Mouse (Mus musculus): ENCODE results near the gene Patz1.
A peak's percentile ranks its signal among the peaks of the same experiment; 100 is the strongest.

Patz1 gene

DNA sequence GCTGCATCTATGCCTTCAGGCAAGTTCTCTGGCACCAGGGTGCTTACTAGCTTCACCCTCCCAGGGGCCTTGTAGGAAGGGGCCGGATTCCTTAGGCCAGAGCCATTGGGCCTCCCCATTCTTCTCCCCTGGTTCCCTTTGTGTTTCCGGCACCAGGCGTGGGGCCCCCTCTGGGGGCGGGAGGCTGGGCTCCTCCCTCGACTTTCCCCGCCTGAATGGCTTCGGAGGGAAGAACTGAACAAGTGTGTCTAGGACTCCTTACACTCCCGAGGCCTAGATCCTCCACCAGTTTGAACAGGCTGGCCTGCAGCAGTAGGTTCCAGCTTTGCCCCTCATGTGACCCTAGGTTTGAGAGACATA lies 3.4 kb downstream of the Patz1 start:
- DNase-seq (ENCODE audit: extremely low spot score): peak; percentile 88

DNA sequence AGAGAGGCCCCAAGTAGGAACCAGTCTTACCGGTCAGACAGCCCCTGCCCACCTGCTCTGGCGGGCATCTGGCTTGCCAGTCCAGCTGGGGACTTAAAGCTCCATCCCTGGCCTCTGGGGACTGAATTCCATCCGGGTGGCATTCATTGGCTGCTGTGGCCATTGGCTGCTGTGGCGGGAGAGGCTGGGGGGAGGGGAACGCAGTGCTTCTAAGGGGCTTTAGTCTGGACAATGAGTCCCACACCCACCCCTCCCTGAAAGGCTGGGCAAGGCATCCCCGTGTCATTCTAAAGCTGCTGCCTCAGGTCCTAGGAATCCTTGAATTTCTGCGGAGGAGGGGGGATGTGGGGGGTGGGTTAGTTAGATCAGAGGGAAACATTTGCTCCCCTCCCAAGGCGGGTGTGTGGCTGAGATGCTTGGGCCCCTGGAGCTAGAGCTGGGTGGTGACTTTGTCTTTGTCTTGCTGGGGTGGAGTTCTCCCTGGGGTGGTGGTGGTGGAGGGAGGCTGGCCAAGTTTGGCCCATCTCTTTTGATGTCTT lies 4.1 kb downstream of the Patz1 start:
- DNase-seq (ENCODE audit: extremely low spot score): peak; percentile 90

DNA sequence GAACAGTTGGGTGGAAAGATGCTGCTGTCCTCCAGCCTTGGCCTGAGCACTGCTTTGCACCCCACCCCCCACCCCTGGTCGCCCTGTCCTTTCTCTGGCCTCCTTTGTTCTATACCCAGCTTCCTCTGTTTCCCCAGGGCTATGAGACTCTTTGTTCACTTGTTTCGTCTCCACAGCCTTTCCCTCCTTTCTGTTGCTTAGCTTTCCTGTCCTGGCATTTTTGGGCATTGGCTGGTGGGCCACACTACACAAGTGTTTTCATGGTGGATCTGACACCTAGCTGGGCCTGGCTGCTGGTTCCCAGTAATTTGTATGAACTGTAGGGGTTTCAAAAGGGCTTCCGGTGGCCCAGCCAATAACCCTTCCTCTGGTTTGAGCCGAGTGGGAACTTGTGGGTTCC lies 4.7 kb downstream of the Patz1 start:
- DNase-seq (ENCODE audit: extremely low spot score): no peak

DNA sequence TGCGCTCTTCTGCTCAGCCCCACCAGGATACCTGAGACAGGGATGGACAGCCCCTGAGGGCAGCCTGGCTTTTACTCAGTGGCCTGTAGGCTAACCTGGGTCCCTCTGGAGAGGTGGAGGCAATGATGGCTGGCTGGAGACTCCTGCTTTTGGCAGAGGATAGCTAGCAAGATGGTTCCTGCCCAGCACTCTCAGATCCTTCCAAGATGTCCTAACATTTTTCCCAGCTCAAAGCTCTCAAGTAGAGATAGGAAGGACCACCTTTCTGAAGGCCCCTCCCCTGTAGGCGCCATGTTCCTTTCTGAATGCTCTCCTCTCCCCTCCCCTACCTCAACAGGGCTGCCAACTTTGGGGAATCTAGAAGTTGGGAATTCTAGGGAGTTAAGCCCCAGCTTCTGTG lies 6.0 kb downstream of the Patz1 start:
- no peak for DNase-seq (ENCODE audit: extremely low spot score)

DNA sequence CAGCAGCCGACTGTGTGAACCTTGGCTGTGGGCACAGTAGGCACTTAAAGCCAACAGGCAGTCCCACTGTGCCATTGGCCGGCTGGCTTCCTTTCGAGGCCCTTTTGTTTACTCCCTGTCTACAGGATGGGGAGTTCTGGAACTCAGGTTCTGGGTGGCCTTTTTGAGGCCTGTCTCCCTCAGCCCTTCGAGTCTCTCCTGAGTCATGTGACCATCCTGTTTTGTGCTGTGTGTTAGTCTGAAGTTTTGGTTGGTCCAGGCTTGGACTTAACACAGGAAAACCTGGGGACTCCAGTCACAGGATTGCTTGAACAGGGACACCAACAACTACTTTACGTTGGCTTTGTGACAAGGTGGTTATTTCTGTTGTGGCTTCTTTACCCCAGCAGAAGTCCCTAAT lies 7.4 kb downstream of the Patz1 start:
- DNase-seq (ENCODE audit: extremely low spot score): no peak

DNA sequence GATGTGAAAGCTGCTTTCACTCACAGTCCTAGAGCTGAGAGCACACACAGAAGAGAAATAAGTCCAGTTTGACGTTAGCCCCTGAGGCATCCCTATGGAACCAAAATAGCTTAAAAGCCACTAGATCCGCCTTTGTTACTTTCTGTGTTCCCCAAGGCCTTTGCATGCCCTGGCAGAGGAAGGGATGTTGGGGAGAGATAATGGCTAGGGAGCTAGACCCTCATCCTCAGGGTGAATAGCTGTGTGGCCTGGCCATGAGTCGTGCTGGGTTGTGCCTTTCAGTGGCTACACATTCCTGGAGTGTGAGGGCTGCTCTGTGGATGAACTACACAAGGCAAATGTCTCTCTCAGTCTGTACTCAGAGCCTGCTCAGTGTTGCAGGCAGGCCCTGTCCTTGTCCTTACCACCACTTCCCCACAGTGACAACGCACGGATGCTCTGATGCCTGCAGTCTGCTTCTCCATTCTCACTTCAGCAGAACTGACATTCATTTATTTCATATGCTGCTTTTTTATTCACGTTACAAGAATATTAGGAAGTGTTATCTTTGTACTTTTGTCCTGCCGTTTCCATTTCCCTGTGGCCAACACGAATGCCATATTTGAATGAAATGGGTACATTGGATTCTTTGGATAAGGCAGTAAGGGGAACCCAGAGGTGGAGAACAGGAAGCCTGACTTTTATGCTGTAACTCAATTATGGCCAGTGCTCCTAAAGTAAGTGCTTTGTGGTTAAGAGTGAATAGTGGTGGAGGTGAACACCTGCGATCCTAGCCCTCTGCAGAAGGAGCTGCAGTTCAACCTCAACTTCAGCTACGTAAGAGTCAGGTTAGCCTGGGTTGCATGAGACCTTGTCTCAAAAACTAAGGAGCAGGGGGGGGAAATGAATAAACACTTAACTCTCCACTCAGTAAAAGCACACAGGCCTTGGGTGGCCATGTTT lies 9.5 kb downstream of the Patz1 start:
- no peak for DNase-seq (ENCODE audit: extremely low spot score)

DNA sequence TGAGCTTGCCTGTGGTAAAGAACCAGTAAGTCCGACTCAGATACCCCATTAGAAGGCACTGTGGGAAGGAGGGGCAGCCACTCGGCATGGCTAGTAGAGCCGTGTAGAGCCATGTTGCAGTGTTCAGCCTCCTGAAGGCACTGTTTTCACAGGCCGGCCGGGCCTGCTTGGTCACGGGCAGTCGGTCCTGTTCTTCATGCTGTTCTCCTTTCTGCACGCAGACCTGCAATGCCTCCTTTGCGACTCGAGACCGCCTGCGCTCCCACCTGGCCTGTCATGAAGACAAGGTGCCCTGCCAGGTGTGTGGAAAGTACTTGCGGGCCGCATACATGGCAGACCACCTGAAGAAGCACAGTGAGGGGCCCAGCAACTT lies 10.1 kb downstream of the Patz1 start:
- no peak for DNase-seq (ENCODE audit: extremely low spot score)

DNA sequence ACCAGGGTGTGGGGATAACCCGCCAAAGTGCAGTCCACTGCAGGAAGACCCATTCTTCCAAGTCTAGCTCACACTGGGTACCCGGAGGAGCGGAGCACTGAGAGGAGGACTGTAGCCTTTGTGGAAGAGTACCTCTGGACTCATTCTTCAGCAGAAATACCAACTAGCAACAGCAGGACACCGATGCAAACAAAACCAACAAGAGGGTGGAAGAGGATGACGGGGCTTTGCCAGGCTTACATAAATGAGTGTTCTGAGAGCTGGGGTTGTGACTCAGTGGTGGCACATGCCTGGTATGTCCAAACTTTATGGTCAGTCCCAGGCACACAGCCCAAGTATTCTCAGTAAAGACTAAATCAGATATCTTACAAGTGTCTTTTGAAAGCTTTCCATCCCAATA lies 12.4 kb downstream of the Patz1 start:
- DNase-seq (ENCODE audit: extremely low spot score): no peak

DNA sequence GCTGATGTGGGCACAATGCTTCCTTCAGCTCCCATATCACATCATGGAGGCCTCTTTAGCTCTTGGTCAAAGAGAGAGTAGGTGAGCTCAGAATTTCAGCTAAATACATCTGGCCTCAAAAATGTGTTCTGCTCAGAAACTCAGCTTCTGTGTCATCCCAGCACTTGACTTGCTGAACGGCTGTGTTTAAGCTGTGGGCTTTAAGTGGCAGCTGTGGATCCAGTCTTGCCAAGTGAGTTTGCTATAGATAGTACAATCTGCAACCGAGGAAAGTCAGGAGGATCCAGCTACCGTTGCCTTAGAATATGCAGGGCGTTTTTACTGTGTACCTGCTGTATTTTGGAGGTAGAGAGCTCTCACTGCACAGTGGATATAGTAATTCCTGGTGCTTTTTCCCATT lies 13.7 kb downstream of the Patz1 start:
- DNase-seq (ENCODE audit: extremely low spot score): no peak

DNA sequence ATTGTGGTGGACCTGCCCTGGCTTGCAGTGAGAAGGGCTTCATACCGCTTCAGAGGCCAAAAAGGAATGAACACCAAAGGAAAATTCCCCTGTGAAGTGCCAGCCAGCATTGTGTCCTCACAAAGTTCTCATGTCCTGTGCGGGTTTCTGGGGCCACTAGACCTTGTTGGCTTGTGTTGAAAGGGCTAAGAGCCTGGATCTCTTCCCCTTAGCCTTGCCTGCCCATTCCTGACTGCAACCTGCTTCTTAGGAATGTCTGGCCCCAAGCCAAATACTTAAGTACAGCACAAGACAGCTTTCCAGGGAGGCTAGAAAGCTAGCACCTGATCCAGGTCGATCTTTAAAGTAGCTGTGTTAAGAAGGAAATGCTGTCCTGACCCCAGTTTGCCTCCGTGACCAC lies 14.1 kb downstream of the Patz1 start:
- no peak for DNase-seq (ENCODE audit: extremely low spot score)

DNA sequence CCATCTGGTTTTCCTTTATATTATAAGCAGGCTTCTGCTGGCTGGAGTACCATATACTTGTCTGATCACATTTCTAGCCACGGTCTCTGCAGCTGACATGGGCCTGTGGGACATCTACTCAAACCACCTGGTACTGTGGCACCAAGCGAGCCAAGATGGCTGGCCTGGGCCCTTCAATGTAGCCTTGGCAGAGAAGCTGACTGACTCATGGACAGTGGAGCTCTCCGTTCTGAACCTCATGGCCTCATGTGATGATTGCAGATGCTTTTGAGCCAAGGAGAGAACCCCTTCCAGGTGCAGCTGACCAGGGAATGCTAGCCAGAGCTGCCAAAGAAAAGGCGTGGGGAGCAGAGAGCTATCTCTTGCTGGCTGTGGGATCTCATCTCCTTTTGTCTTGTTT lies 17.1 kb downstream of the Patz1 start:
- DNase-seq (ENCODE audit: extremely low spot score): no peak

DNA sequence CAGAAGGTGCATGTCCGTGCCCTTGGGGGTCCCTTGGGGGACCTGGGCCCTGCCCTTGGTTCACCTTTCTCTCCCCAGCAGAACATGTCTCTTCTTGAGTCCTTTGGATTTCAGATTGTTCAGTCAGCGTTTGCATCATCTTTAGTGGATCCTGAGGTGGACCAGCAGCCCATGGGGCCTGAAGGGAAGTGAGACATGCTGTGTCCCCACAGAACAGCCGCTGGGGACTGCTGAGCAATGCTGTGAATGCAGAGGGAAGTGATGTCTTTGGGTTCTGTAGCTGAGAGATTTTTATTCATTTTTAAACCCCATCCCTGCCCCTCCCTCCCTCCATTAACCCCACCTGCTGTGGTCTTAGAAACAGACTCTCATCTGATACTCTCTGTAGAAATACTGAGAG lies 19.2 kb downstream of the Patz1 start:
- DNase-seq (ENCODE audit: extremely low spot score): no peak

DNA sequence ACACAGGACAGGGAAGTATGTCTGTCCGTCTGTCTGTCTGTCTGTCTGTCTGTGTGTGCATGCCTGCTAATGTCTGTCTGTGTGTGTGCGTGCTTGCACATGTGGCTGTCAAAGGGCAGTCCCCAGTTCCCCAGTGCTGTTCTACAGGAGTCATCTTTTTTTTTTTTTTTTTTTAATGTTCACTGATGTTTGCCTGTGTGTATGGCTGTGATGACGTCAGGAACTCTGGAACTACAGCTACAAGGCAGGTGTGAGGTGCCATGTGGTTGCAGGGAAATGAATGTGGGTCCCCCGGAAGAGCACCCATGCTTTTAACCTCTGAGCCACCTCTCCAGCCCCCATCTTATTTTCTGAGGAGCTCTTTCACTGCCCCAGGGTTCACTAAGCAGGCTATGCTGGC lies 21.2 kb downstream of the Patz1 start:
- DNase-seq (ENCODE audit: extremely low spot score): no peak

DNA sequence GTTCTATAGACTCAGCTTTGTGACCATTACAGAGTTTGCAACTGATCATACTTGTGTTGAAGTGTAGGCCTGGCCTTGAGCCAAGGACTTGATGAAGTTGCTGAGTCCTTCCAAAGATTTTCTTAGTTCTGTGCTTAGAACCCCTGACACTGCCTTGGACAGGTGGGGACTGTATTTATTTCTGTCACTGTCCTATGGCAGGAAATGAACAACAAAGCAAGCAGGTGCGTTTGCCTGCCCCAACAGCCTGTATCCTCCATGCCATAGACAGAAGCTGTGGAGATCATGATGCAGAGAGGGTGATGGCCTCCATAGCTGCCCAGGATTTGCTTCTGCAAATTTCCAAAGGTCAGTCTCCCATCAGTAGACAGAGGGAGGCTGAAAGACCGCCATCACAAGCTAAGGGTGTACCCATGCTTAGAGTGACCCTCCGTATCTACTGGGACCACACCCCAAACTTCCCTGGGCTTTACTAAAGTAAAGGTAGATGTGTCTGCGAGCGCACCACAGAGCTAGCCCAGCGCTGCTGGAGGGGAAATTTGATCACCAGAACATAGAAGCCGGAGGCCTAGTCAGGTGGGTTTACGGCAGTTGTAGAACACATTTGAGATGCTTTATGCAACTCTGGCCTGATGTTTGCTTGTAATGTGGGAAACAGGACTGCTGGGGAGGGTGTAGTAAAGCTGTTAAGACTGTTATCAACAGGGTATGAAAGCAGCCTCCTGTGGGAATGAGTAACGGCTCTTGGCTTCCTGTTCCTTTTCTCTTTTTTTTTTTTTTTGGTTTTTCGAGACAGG lies 22.3 kb downstream of the Patz1 start:
- DNase-seq (ENCODE audit: extremely low spot score): no peak

DNA sequence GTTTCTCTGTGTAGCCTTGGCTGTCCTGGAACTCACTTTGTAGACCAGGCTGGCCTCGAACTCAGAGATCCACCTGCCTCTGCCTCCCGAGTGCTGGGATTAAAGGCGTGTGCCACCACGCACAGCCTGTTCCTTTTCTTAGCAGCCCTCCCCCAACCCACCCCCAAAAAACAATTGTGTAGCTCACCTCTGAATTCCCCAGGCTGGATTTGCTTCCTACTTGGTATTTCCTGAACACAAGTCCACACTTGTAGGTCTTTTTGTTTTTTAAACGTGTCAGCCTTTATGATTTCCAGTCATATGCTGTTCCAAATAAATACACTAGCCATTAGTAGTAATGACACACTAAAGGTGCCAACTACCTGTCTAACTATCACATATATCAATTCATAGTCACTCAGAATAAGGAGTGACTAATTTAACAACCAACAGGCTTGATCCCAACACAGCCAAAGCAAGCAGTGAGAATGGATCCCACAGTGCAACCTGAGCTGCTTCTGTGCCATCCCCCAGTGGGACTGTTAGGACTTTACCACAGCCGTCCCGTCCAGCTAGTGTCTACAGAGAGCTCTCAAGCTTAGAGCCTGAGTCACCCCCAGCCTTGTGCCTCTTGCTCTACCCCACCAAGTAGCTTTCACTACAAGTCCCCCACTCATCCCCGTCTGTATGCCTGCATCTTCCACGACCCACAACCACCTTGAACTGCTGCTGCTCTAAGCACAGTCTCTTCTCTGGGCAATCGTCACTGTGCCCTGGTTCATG lies 23.1 kb downstream of the Patz1 start:
- DNase-seq (ENCODE audit: extremely low spot score): no peak

DNA sequence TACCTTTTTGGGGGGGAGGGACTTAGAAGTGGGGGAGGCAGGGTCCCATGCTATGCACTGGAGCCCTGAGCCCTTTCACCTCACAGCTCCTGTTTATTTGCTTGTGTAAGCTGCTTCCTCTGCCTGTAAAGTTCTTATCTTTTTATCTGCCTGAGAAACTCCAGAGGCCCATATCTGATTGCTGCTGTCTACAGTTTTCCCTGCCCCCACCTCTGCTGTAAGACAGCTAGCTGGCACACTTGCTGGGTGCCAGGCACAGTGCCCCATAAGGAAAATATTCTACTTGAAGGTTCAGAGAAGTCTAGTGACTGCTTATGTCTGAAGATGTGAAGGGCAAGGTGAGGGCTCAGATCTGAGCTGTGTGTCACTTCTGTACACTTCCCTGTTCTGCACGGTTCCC lies 24.6 kb downstream of the Patz1 start:
- DNase-seq (ENCODE audit: extremely low spot score): no peak

DNA sequence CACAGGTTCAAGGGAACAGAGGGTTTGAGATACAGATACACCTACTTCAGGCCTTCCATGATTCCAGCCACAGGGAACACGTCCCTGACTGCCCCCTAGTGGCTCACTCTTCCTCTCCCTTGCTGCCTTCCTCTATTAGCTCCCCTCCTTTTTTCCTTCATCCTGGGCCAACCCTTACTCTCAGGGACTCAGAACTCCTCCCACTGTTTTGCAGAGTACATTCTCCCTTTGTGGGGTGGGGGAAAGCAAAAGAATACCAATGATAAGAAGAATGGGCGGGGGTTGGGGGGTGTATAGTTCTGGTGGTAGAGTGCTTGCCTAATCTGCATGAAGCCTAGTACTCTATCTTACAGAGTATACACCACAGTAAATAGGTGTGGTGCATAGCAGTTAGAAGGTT lies 25.5 kb downstream of the Patz1 start:
- DNase-seq (ENCODE audit: extremely low spot score): peak; percentile 59

DNA sequence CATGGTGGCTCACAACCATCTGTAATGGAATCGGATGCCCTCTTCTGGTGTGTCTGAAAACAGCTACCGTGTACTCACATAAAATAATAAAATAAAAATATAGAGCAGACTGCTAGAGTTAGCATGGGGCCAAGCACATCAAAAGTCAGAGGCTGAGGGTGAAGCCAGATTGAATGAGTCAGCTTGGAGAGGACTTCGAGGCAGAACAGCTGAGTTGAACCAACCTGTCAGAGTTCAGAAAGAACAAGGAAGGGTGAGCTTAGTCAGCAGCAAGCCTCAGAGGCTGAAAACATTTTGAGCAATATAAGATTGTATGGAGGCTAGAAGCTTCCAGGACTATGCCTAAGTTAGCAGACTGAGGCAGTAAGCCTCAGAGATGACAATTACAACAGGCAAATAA lies 29.6 kb downstream of the Patz1 start:
- DNase-seq (ENCODE audit: extremely low spot score): no peak

DNA sequence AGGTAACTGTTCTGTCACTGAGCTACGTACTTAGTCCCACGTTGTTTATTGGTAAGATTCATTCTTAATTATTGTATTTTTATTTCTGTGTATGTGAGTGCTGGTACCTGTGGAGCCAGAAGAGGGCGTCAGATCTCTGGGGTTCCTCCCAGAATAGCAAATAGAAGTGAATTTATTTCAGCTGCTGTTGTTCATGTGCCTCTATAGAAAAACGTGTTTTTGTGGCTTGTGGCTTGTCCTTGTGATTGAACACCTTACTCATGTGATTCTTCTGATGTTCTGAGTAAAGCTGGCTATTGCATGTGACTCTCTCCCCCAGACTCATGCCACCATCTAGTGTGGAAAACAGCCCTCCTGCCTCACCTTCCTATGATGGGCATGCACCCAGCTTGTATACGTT lies 39.6 kb downstream of the Patz1 start:
- no peak for DNase-seq (ENCODE audit: extremely low spot score)

DNA sequence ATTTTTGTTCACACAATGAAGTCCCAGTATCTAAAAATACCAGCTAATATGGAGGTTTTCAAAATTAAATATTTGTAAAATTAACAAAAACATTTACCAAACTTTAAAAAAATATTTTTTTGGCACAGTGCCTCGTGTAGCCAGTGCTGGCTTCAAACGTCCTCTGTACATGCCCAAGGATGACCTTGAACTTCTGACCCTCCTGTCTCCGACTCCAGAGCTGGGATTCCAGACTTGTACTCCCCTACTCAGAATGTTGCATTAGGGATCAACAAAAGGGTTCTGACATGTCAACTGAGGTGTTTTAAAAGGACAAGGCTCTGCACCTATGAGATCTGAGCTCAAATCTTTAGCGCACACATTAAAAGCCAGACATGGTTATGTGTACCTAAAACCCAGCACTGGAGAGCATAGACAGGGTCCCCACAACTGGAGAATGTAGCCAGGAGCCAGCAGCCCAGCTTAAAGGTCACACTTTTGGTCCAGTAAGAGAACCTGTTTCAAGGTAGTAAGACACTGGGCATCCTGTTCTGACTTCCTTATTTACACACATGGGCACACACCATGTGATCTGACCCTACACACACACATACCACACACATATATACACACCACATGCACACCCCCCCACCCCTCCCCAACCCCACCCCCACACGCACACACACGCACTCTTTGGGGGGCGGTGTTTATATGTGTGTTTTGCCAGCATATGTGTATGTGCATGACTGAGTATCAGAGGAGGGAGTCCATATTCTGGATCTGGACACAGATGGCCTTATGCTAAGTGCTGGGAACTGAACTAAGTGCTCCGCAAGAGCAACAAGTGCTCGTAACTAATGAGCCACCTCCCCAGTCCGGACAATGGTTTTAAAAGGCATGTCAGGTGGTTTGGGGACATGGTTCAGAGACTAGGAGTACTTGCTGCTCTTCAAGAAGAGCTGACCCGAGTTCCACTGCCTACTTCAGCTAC lies 40.4 kb downstream of the Patz1 start:
- no peak for DNase-seq (ENCODE audit: extremely low spot score)

DNA sequence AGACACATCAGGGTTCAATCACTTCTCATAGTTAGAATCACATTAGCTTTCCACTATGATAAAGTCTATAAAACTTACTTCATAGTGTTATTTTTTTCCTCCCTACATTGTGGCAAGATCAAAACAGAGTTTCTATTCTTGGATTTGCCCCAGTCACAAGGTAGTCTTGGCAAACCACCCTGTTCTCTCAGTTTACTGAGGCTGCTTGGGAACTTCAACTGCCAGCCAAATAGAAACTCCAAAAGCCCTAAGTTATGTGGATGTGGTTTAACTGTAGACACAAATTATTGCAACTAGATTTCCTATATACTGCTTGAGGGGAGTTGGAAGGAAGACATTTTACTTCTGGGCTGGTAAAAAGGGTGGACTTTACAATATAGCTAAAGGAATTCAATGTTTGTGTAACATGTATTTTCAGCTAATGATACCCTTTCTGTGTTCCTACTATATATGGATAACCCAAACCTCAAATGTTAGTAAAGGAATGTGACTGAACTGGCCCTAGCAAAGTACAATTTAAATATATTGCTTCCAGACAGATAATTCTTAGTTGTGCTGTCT lies 41.3 kb downstream of the Patz1 start, which contains the start of gene Pik3ip1:
Pik3ip1 (plus strand) TSS at position 511 of the 561 bp plus-strand sequence.
- no peak for DNase-seq (ENCODE audit: extremely low spot score)
